Mouse (Mus musculus) heart, adult 11 months (tissue): ENCODE results near the gene 4930432M17Rik.

Experiments used
- DNase-seq: peaks from one replicate; pipeline ENCODE4 v3.0.0; 2022

The 4930432M17Rik gene

DNA sequence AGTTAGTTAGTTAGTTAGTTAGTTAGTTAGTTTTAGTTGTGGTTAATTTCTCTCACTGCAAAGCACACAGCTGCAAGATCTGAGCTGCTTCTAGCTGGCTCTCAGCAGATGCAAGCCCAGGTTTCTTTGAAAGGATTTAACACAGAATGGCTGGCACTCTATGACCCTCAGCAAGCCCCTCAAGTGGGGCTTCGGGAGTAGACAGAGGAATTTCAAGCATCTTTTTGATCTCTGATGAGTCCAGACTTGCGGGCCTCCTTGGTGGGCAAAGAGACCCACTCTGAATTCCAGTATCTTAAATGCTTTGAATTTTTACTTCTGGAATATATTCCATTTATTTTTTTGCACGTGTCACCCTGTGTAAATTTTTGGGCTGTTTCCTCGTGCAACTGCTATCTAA, 8.4 kb downstream of the 4930432M17Rik start:
- peak; percentile 37 for DNase-seq

DNA sequence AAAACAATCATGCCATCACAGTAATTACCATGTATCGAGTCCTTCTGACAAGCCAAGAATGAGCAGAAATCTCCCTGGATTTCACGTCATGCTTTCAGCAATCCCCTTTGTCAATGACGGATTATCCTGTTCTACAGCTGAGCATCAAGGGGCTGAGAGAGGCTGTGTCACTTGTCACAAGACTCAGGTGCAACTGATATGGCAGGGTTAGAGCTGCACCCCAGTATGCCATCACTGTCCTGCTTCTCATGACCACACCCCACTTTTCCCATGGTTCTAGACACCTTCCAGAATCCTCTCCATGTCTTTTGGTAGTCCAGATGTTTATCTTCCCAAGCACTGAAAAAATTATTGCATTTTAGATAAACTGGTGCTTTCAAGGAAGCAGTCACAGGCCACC, 8.9 kb downstream of the 4930432M17Rik start:
- no peak for DNase-seq

DNA sequence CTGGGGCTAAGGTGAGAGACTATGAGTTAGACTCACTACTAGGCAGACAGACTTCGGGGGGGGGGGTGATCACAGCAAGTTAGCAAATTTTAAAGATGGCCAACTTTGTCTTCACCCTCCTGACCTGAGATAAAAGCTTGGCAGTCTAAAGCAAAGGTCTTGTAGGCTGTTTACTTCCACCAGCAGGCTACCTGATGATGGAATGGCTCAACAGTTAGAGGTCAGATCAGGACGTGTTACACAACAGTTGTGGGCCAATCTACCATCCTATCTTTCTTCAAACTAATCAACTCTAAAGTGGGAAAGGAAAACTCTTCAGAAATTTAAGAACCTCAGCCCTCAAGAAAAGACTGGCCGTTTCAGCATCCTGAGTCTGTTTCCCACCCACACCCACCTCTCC, 9.6 kb downstream of the 4930432M17Rik start:
- no peak for DNase-seq

DNA sequence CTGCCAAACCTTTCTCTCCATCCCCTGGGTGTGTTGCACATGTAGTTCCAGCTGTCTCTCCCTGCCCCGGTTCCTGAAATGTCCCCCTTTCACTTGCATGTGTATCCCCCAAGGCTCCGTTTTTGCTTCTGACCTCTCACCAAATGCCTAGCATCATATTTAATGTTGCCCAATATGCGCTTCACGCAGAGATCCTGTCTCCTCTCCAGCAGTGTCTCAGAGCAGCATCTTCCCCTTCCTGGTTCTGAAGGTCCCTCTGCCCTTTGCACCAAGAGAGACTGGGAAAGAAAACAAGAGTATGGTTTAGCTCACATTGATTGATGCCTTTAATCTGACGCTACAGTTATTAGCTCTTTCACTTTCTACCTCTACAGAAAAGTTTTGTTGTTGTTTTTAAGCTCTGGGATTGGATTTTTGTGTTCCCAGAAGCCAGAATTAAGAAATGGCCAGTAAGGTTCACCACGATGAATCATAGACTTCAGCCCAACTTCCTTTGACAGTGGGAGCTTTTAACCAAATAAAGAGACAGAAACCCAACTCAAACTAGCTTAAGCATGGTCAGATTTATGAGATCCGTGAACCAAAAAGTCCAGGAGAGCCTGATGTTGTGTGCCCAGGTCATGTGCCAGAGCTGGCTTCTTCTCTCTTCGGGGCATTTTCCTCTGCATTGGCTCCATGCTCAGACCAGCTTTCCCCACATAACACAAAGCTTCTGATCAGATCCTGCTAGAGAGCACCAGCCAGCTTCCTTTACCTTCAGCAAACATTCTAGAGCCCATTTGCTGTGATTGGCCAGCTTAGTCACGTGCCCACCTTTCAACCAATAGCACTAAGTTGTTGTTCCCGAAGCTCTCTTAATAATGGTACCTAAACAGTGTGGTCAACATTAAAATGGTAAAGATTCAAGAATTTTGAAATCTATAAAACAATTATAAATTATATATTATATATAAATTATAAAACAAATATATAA, 12.2 kb downstream of the 4930432M17Rik start:
- DNase-seq: peak; percentile 79

DNA sequence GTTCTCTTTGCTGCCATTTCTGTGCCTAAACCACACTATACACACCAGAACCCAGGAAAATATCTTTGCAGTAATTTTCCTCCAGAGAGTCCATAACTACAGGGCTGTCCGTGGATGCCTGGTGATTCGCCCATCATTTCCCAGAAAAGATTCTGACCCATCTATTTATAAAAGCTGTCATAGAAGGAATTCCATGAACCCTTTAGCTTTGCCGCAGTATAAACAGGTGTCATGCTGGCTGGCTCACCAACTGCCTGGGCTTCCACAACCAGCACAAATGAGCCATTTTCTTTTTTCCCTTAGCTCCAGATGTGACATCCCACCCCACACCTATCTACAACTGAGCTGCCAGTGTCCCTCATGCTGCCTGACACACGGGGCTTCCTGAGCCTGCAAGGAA, 14.0 kb downstream of the 4930432M17Rik start:
- DNase-seq: peak; percentile 76

DNA sequence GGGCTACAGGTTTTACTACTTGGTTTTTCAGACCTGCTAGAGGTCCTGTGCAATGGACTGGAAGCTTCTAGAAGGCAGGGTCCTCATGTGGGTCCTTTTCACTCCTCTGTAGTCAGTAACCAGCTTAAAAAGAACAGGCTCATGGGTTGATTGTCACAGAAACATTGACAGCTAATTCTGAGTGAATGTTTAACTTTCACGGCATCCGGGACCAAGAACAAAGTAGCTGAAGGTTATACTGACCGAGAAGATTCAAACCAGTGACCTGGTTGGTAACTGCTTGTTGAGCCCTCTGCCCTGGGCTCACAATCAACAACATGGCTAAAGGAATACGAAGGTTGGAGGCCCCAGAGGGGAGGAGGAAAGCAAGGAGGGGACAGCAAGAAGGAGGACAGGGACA, 14.4 kb downstream of the 4930432M17Rik start:
- no peak for DNase-seq

DNA sequence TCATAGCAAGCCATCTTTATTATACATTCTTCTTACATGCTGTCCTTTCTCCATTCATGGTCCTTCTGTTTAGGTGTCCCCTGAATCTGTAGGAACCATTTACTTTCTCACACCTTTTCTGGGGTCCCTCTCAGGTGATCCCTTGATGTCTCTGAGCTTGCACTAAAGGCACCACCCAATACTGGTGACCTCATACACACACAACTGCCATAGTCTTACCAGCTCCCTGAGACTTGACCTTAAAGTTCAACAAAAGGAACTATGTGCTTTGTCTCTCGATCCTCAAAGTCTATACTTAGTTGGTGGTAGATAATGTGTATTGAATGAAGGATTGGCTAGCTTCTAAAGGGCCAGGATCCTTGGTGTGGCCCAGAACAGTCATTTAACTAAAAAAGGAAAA, 15.4 kb downstream of the 4930432M17Rik start:
- DNase-seq: peak; percentile 53

DNA sequence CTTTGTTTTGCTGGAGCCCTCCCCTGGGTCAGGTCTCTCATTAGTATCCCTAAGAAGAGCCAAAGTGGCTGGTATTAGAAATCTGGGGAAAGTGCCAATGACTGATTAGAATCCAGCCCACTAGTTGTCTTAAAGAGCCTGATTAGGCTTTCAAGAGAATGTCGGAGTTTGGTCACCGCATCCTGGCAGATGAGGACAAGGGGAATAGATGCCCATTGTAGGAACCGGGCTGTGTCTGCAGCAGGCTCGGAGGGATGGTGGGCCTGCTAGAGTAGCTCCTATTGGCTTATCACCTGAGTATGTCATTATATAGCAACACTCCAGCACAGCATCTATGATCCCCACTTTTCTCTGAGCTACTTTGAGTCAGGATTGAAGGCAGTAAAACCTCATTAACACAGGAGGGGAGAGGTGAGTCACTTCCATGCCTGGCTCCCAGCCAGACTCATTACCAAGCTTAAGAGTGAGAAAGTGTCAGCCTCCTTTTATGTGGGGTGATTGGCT, 15.9 kb downstream of the 4930432M17Rik start:
- DNase-seq: peak; percentile 78

DNA sequence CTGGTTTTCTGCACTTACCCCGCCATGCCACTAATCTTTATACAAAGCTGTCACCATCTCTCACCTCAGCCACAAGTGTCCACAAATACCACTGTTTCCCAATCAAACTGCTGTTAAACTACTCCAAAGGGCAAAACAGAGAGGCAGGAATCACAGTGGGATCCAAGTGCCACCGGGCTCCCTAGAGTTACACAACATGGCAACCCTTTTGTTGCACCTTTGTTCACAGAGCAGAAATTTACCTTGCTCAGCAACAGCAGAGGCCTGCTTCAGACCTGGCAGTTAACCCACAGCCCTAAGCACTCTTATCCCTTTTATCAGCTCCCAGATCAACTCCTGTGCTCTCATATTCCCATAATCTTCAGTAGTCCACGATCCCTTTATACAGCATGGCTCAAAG, 17.2 kb downstream of the 4930432M17Rik start:
- peak; percentile 42 for DNase-seq

DNA sequence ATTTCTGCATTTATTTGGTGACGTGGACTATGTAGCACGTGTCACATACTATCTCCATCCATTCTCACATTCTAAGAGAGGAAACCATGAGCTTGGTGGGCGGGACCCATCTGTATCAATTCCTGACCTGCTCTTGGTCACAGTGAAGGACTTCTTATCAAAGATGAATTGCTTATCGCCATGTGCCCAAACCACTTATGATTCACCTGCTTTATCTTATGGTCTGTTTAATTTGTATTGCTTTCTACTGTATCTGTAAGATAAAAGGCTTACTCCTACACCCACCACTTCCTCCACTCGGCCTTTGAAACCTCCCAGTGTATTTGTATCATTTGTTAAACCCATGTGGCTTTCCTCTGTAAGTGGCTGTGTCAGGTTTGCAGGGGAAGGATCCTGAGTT, 18.5 kb downstream of the 4930432M17Rik start:
- peak; percentile 66 for DNase-seq

DNA sequence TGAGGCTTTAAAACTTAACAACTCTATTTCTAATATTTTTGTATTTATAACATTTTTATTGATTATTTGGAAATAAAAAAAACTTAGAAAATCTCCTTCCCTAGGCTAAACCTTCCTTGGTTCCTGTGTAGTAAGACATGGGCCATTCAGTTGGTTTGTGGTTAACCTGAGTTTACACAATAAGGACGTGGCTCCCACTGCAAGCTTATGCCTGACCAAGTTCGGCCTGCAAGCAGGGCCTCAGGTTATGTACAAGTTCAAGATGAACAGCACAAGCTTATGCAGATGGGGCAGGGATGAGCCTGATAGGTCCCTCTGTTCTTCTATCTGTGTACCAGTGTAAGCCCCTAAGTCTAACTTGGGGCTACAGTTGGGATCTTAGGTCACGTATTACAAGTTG, 19.1 kb downstream of the 4930432M17Rik start:
- DNase-seq: peak; percentile 61

DNA sequence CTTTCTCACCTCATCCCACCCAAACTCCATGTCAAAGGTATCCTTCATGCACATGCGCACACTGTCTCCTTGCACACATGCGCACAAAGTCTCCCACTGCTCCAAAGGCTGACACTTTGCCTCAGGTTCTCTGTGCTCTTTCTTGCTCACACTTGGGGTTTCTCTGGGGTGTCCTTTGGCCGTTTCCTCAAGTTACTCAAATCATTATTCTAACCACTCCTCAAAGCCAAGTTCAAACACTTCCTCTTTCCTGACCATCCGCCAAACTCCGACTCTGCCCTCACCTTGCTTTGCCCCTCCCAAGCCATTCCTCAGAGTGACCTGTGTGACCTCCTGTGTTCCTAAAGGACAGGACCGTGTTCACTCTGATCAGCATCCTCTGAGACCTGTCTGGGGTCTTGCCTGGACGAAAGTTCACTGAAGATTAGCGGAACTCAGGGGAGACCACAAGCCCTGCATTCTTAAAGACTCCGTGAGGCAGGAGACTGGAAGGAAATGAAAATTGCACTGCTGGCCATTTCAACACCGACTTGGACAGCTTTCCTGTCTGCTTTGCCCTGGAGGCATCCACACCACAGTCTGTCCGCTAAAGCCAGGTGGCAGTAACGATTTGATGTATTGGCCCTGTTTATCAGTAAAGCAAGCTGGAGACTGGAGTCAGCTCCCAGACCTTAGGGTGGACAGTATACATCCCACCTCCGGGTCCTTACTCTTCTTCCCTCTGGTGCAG, 22.6 kb downstream of the 4930432M17Rik start:
- DNase-seq: peak; percentile 89

DNA sequence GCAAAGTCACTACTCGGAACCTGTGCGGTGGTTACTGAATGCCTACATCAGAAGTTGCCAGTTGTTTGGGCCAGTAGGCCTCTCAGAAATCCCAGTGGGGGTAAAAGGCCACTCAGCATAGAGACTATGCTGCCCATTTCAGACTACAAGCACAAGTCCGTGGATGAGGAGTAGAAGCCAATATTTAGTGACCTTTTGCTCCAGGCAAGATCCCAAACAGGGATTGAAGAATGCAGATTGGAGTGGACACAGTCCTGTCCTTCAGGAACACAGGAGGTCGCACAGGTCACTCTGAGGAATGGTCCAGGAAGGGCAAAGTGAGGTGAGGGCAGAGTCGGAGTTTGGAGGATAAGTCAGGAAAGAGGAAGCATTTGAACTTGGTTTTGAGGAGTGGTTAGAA, 23.2 kb downstream of the 4930432M17Rik start:
- DNase-seq: no peak

DNA sequence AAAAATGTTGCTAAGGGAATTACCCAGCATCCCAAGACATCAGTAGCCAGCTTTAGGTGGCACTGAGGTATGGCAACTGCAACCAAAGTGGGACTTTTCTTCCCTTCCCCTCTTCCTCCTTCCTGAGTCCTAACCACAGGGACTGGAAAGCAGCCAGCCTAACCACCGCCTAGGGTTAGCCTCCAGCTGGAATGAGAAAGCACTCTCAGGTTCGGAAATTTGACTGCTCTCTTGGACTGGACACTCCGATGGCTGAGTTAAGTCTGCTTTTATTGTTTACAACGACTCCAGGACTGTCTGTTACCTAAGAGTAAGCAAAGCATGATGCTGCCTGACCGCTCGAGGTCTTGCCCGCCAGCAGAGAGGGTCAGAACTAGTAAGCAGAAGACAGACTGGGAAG, 26.6 kb downstream of the 4930432M17Rik start:
- peak; percentile 92 for DNase-seq

DNA sequence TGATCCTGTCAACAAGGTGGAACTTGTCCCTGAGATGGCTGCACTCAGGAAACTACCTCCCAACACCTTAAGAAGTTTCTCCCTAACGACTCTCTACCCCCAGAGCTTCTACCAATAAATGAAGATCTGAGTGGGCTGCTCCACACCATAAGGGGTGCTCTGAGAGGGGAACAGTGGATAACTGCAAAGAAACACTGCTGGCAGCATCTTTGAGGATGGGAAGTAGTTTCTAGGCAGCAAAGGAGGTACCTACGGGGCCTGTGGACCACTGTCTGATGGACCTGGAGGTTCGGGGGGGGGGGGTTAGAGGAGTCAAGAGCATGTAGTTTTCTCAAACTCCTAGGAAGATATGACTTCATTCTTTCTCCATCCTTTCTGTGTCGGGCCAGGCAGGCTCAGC, 28.8 kb downstream of the 4930432M17Rik start:
- peak; percentile 80 for DNase-seq

DNA sequence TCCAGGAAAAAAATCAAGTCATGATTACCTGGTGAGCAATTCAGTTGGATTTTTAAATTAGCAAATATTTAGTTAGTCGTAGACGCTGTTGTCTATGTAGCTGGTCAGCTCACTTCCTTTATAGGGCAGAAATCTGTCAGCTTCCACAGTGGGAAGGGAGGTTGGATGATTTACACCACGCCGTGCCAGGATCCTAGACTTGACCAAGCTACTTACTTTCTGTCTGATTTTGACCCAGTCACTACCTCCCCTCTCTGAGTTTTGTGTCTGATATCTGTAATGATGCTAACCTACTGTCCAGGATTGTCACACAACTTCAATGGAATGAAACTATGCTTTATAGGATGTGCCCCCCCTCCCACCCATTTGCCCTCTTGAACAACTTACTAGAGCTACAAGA, 29.3 kb downstream of the 4930432M17Rik start:
- DNase-seq: peak; percentile 50

DNA sequence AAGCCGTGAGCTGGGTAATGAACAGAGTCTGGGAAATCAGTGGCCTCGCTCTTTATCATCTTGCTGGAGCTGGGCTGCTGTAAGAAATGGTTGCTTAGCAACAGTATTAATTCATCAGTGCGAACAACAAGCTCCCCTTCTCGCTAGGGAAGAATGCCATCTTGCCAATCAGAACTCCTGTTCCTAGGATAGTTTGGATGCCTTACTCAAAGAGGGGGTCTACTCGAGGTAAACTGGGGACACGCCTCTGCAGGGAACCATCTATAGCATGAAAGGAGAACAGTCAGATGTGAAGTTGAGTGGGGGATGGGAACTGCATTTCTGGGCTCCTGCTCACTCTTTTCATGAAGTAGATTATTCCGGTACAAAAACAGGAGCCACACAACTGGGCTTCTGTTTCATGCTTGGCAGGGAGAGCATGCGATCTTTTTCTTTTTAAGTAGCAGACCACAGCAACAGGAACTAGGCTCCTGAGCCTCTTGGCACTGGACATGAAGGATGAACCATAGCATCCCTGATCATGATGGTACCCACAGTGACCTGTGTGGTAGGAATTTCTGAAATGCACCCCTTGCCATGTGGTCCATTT, 29.9 kb downstream of the 4930432M17Rik start:
- peak; percentile 64 for DNase-seq

DNA sequence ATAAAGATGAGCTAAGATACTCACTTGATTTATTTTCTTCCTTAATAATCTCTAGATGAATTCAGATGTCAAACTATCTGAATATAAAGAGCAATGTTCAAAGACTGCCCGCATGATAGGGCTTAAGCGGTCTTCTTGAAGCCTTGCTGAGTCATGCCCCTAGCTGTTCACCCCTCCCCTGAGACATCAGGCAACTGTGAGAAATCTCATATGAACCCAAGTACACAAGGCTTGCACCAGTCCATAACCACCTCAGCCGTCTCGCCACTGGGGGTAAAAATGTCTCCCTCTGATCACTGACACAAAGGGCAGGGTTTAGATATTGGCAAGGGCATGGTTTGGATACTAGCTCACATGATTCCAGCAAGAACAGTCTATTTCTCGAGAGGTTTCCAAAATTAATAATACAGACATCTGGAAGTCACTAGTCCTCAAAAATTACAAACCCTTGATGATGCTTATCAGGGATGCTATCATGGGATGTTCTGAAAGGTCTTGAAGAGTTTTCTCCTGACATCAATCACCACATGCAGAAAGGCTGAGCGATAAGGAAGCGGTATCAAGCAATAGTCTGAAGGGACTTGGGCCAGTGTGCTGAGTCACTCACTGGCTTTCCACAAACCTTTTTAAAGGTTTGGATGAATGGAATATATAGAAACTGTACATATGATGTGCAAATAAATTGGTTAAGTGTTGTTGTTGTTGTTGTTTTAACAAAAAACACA, 32.8 kb downstream of the 4930432M17Rik start:
- DNase-seq: peak; percentile 83

DNA sequence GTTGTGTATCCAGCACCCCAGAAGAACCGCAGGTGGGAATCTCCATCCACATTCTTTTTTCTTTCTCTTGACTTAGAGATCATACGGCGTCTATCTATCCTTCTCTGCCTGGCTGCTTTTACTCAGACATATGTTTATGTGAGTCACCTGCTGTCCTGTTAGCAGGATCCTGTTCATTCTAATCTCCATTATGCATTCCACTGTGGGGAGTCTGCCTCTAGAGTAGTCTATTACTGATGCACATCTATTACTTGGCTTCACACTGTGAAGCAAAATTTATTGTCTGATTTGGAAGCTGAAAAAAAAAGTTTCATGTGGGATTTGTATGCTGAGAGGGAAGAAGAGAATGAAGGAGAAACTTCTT, 33.3 kb downstream of the 4930432M17Rik start:
- DNase-seq: peak; percentile 10

DNA sequence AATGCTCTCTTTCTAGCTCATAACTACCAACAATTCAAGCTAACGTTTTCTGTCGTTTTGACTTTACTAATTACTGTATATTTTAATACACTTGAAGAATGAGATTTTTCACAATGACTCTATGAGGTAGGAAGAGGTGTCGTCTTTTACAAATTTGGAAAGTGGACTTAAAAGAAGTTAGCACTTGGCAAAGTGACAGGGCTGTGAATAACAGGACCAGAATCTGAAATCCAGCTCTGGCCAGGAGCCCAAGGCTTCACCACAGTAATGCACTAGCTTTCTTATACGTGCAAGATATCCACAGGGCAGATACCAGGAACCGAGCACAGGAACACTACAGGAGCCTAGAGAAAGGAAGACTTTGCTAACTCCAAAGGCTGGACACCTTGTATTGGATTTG, 35.5 kb downstream of the 4930432M17Rik start:
- peak; percentile 65 for DNase-seq

DNA sequence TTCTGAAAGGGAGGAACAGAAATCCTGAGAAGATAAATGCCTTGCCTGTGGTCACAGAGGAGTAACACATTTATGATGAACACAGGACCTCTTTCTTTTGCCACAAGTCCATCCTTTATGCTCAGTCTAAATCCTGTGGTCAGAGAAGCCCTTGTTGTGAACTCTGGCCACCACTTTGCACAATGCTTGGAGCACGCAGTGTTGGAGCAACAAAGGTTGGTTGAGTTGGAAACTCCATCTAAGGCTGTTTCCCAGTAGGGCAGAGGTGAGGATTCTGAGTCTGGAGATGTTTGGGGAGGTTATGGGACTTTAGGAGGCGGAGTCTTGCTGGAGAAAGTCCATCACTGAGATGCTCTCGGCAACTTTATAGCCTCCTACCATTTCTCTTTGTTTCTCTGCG, 36.5 kb downstream of the 4930432M17Rik start:
- peak; percentile 65 for DNase-seq

DNA sequence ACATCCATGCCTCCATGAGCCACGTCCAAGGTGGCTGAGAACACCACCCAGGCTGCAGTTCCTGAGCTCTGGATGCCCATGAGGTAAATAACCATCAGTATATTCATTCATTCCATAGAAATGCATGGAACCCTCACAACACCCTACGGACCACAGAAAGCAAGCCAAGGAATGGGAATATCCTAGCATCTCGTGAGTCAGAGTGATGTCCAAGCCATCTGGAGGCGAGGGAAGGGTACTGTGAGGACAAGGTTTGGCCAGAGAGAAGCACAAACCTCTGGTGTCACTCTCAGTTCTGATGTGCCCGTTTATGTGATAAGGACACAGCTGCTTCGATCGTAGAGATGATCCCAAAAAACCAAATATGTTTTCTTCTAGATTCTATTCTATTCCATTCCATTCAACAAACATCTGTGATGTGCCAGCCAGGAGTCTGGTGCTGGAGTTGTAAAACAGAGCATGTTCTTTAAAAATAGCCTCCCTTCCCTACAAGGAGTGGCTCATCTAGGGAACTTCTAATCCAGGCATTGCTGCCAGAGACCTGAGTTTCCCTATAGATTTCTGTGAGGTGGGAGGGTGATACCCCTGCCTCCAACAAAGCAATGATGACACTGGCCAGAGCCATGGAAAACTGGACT, 40.5 kb downstream of the 4930432M17Rik start:
- peak; percentile 86 for DNase-seq
